Mouse (Mus musculus) midbrain, embryonic 14.5 days (tissue): ENCODE measurements at regions not wholly inside any gene's neighbourhood (a gene's known extent, or its start where the extent isn't known, plus 50 kb on each side); places are given as distances from the start of the nearest gene placed in this dataset.
A peak's percentile ranks its signal among the peaks of the same experiment; 100 is the strongest.

ENCODE experiments used
- ATAC-seq: fragments of 200-750 bp; cut with Nextera tagmentation; 2 replicates; pipeline ENCODE4 v1.8.0; 2017; ENCODE audit warnings: moderate number of reproducible peaks, moderate library complexity; ENCODE audit not compliant: low FRiP score, low TSS enrichment
- DNase-seq: peaks from one replicate; pipeline ENCODE4 v3.0.0-alpha.2; 2015
- H3K27ac ChIP-seq: fragments of 300-500 bp; sonication (generic); replicated peaks from 2 replicates; pipeline ENCODE4 v1.5.1; 2014; ENCODE audit warnings: mild to moderate bottlenecking, low read depth, low read length, moderate library complexity
- H3K27me3 ChIP-seq: fragments of 300-500 bp; sonication (generic); 2 replicates; pipeline ENCODE4 v1.6.1; 2014; ENCODE audit warnings: low read length, control low read depth, mixed read lengths; ENCODE audit not compliant: control insufficient read depth, insufficient read depth
- H3K36me3 ChIP-seq: fragments of 300-500 bp; sonication (generic); 2 replicates; pipeline ENCODE4 v1.6.1; 2014; ENCODE audit warnings: low read length, control low read depth; ENCODE audit not compliant: control insufficient read depth, insufficient read depth
- H3K4me1 ChIP-seq: fragments of 300-500 bp; sonication (generic); 2 replicates; pipeline ENCODE4 v1.6.1; 2014; ENCODE audit warnings: mild to moderate bottlenecking, antibody characterized with exemption, low read length, control low read depth; ENCODE audit not compliant: control insufficient read depth, insufficient read depth
- H3K4me2 ChIP-seq: fragments of 300-500 bp; sonication (generic); 2 replicates; pipeline ENCODE4 v1.6.1; 2014; ENCODE audit warnings: mild to moderate bottlenecking, low read length, moderate library complexity
- H3K4me3 ChIP-seq: fragments of 300-500 bp; sonication (generic); replicated peaks from 2 replicates; pipeline ENCODE4 v1.5.1; 2014; ENCODE audit warnings: low read depth, low read length
- H3K9ac ChIP-seq: fragments of 300-500 bp; sonication (generic); replicated peaks from 2 replicates; pipeline ENCODE4 v1.6.1; 2014; ENCODE audit warnings: mild to moderate bottlenecking, low read length, moderate library complexity
- H3K9me3 ChIP-seq: fragments of 300-500 bp; sonication (generic); 2 replicates; pipeline ENCODE4 v1.6.1; 2016; ENCODE audit warnings: low read length, control low read depth, mixed read lengths; ENCODE audit not compliant: control insufficient read depth
- WGBS: fragments of 180-500 bp; shearing (Covaris S2); extraction: QIAGEN DNeasy Blood & Tissue Kit; methylation state at CpG from one replicate; pipeline ENCODE4 v1.1.7; 2014; 5-methylcytosine and 5-hydroxymethylcytosine counted together

- DNase-seq, result no peak
- Histone ChIP-seq H3K9me3 (no peaks in the 10 kb centered on the region), H3K4me2 (no peak overlapping the region), H3K27me3 (no peaks in the 10 kb centered on the region), H3K9ac (no peak overlapping the region), H3K4me3 (no peak overlapping the region), H3K4me1 (no peaks in the 10 kb centered on the region), H3K27ac (no peak overlapping the region), H3K36me3 (no peaks in the 10 kb centered on the region)
- WGBS, result 85% methylated on average over 12 of the region's 12 CpGs
- ATAC-seq, result no peak
Measured at GRCm38 (mm10) chr12:105918775-105919174, 91.3 kb upstream of the Vrk1 start.

GRCm38 (mm10) chr12:105927210-105927609 is 82.8 kb upstream of the Vrk1 start:
- ATAC-seq (no peak), DNase-seq (no peak)
- Histone ChIP-seq H3K36me3 (no peaks in the 10 kb centered on the region), H3K27me3 (no peaks in the 10 kb centered on the region), H3K4me3 (no peak overlapping the region), H3K4me1 (peaks cover 5% of the 10 kb centered on the region; the same call in 1 of the 2 replicates), H3K4me2 (no peak overlapping the region), H3K9ac (no peak overlapping the region), H3K27ac (no peak overlapping the region), H3K9me3 (no peaks in the 10 kb centered on the region)
- 95% methylated on average over 7 of the region's 7 CpGs for WGBS

GRCm38 (mm10) chr12:105929456-105929921 is 80.5 kb upstream of the Vrk1 start:
- H3K27ac ChIP-seq, result no peak overlapping the region; the same call in 1 of the 2 replicates
- ATAC-seq, result no peak
- peak; percentile 57 for DNase-seq
- H3K27me3 ChIP-seq, result no peaks in the 10 kb centered on the region
- H3K4me2 ChIP-seq, result 0 out of 2 replicates have a peak overlapping the region, but pooled peaks have one; percentile 12
- no peak overlapping the region for H3K9ac ChIP-seq
- no peak overlapping the region for H3K4me3 ChIP-seq
- WGBS, result 4% methylated on average over 12 of the region's 12 CpGs
- no peaks in the 10 kb centered on the region for H3K9me3 ChIP-seq
- H3K36me3 ChIP-seq, result no peaks in the 10 kb centered on the region
- peaks cover 5% of the 10 kb centered on the region; the same call in 1 of the 2 replicates for H3K4me1 ChIP-seq

- ATAC-seq, result no peak
- Histone ChIP-seq H3K27me3 (peaks cover 2% of the 10 kb centered on the region; the same call in 1 of the 2 replicates), H3K4me3 (0 out of 2 replicates have a peak overlapping the region, but pooled peaks have one; percentile 3), H3K9me3 (no peaks in the 10 kb centered on the region), H3K4me2 (peak overlapping the region; percentile 42), H3K36me3 (no peaks in the 10 kb centered on the region), H3K9ac (no peak overlapping the region; the same call in 1 of the 2 replicates), H3K4me1 (no peaks in the 10 kb centered on the region), H3K27ac (no peak overlapping the region)
- WGBS, result 12% methylated on average over 21 of the region's 22 CpGs
- peak; percentile 40 for DNase-seq
Measured at GRCm38 (mm10) chr12:105935441-105935880, 74.6 kb upstream of the Vrk1 start.

- no peak overlapping the region for H3K4me2 ChIP-seq
- no peaks in the 10 kb centered on the region for H3K36me3 ChIP-seq
- ATAC-seq (no peak), DNase-seq (no peak)
- no peak overlapping the region for H3K9ac ChIP-seq
- peaks cover 2% of the 10 kb centered on the region; the same call in 1 of the 2 replicates for H3K27me3 ChIP-seq
- H3K4me1 ChIP-seq, result no peaks in the 10 kb centered on the region
- no peak overlapping the region for H3K27ac ChIP-seq
- H3K9me3 ChIP-seq, result no peaks in the 10 kb centered on the region
- no peak overlapping the region for H3K4me3 ChIP-seq
- WGBS, result 89% methylated on average over 18 of the region's 18 CpGs
Measured at GRCm38 (mm10) chr12:105936812-105937530, 73.1 kb upstream of the Vrk1 start.

- no peak for DNase-seq
- no peaks in the 10 kb centered on the region for H3K4me1 ChIP-seq
- H3K9me3 ChIP-seq, result no peaks in the 10 kb centered on the region
- WGBS, result 73% methylated on average over 20 of the region's 20 CpGs
- H3K4me3 ChIP-seq, result no peak overlapping the region
- no peaks in the 10 kb centered on the region for H3K27me3 ChIP-seq
- ATAC-seq, result no peak
- no peak overlapping the region for H3K27ac ChIP-seq
- no peak overlapping the region for H3K4me2 ChIP-seq
- no peaks in the 10 kb centered on the region for H3K36me3 ChIP-seq
- no peak overlapping the region for H3K9ac ChIP-seq
Measured at GRCm38 (mm10) chr12:105942136-105943076, 67.6 kb upstream of the Vrk1 start.

GRCm38 (mm10) chr12:105943077-105943433 is 67.0 kb upstream of the Vrk1 start:
- Histone ChIP-seq H3K4me1 (no peaks in the 10 kb centered on the region), H3K4me2 (no peak overlapping the region), H3K9me3 (no peaks in the 10 kb centered on the region), H3K36me3 (no peaks in the 10 kb centered on the region), H3K4me3 (no peak overlapping the region), H3K27me3 (no peaks in the 10 kb centered on the region), H3K9ac (no peak overlapping the region), H3K27ac (no peak overlapping the region)
- 89% methylated on average over 8 of the region's 8 CpGs for WGBS
- no peak for DNase-seq
- ATAC-seq, result no peak

GRCm38 (mm10) chr12:105947332-105947731 is 62.7 kb upstream of the Vrk1 start:
- H3K4me3 ChIP-seq, result no peak overlapping the region
- no peak for ATAC-seq
- no peak for DNase-seq
- no peaks in the 10 kb centered on the region for H3K9me3 ChIP-seq
- no peak overlapping the region for H3K9ac ChIP-seq
- no peaks in the 10 kb centered on the region for H3K4me1 ChIP-seq
- H3K36me3 ChIP-seq, result no peaks in the 10 kb centered on the region
- no peak overlapping the region for H3K27ac ChIP-seq
- no peak overlapping the region for H3K4me2 ChIP-seq
- H3K27me3 ChIP-seq, result no peaks in the 10 kb centered on the region
- WGBS, result 64% methylated on average over 5 of the region's 5 CpGs
